Mouse (Mus musculus): ENCODE results near the gene Cinp. TPM values are rescaled to one million over a fixed set of nuclear protein-coding genes. Genes with fewer than 3 reads are reported as not detected.
A peak's percentile ranks its signal among the peaks of the same experiment; 100 is the strongest.

Cinp gene
- polyA plus RNA-seq, 1 experiment, result 71.9 TPM

DNA sequence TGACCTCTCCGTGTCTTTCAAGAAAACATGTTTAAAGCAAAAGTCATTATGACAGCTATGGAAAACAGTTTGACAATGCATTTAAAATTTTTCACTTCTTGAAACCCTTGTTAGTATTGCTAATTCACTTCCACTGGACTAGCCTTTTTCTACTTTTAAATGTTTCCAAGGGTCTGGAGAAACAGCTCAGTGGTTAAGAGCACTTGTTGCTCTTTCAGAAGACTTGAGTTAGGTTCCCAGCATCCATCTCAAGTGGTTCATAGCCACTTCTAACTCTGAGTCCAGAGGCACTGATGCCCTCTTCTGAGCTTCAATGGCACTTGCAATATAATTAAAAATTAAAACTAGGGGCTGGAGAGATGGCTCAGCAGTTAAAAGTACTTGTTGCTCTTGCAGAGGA is 2.9 kb upstream of the Cinp start:
- Histone ChIP-seq H3K79me2 (ENCODE audit: control insufficient read depth, insufficient read depth) (peaks cover 69% of the 10 kb centered on the region), H3ac (ENCODE audit: control insufficient read depth, insufficient read length, low read depth) (no peak overlapping the region)

GRCm38 (mm10) chr12:110888606-110889005 is 339 bp downstream of the Cinp start:
- Histone ChIP-seq H3K27me3 (ENCODE audit: control insufficient read depth, insufficient read depth, insufficient read length) (no peaks in the 10 kb centered on the region), H3K79me3 (ENCODE audit: low read depth) (peaks cover 45% of the 10 kb centered on the region), H3K36me3 (ENCODE audit: control insufficient read depth, insufficient read depth) (peaks cover 3% of the 10 kb centered on the region), H3ac (ENCODE audit: control insufficient read depth, insufficient read length, low read depth) (peak overlapping the region; percentile 99), H3K79me2 (ENCODE audit: control insufficient read depth, insufficient read depth) (peaks cover 87% of the 10 kb centered on the region), H3K4me3 (ENCODE audit: insufficient read depth, poor library complexity, severe bottlenecking) (peak overlapping the region; percentile 79)
- TF ChIP-seq FOSL1 (IDR thresholded peaks at IDR 0.05; ENCODE audit: insufficient read depth, low read length, poor library complexity, severe bottlenecking) (no peak), CEBPB (IDR thresholded peaks at IDR 0.05; ENCODE audit: low read depth) (no peak), MYOG (IDR thresholded peaks at IDR 0.05; ENCODE audit: control insufficient read depth, extremely low read depth, insufficient read length) (no peak)

More for the DNA sequence above, 2.9 kb upstream of the Cinp start:
- Histone ChIP-seq H3K36me3 (ENCODE audit: control insufficient read depth, insufficient read depth) (peaks cover 8% of the 10 kb centered on the region), H3K4me3 (ENCODE audit: insufficient read depth, poor library complexity, severe bottlenecking) (no peak overlapping the region), H3K27me3 (ENCODE audit: control insufficient read depth, insufficient read depth, insufficient read length) (no peaks in the 10 kb centered on the region), H3K79me3 (ENCODE audit: low read depth) (peaks cover 30% of the 10 kb centered on the region)
- TF ChIP-seq MYOD1 (IDR thresholded peaks at IDR 0.05; ENCODE audit: control insufficient read depth, insufficient read length, low read depth) (no peak), FOSL1 (IDR thresholded peaks at IDR 0.05; ENCODE audit: insufficient read depth, low read length, poor library complexity, severe bottlenecking) (no peak), USF1 (IDR thresholded peaks at IDR 0.05; ENCODE audit: low read depth) (no peak), MYOG (IDR thresholded peaks at IDR 0.05; ENCODE audit: control insufficient read depth, extremely low read depth, insufficient read length) (no peak), CEBPB (IDR thresholded peaks at IDR 0.05; ENCODE audit: low read depth) (no peak), CTCF (IDR thresholded peaks at IDR 0.05; ENCODE audit: control insufficient read depth, insufficient read depth, insufficient read length) (no peak), MAX (IDR thresholded peaks at IDR 0.05) (no peak)

DNA sequence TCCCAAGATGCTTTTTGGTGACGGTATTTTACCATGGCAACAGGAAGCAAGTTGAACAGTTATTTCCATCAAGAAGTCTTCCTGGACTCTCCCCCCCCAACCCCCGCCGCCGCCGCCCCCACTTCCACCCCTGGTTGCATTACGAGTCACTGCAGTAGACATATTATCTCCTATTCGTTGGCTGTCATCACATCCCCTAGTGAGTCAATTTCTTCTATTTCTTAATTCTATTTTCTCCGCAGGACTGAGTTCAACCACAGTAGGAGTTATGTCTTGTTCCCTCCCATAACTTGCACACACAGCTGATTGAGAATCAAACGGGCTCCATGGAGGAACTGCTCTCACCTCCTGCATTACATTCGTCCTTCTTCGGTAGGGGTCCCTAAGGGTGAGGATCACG is 839 bp downstream of the Cinp start:
- Histone ChIP-seq H3K79me2 (ENCODE audit: control insufficient read depth, insufficient read depth) (peaks cover 82% of the 10 kb centered on the region), H3ac (ENCODE audit: control insufficient read depth, insufficient read length, low read depth) (peak overlapping the region; percentile 99), H3K27me3 (ENCODE audit: control insufficient read depth, insufficient read depth, insufficient read length) (no peaks in the 10 kb centered on the region), H3K79me3 (ENCODE audit: low read depth) (peaks cover 45% of the 10 kb centered on the region), H3K4me3 (ENCODE audit: insufficient read depth, poor library complexity, severe bottlenecking) (peak overlapping the region; percentile 79), H3K36me3 (ENCODE audit: control insufficient read depth, insufficient read depth) (peaks cover 3% of the 10 kb centered on the region)
- TF ChIP-seq MAX (IDR thresholded peaks at IDR 0.05), result no peak
- TF ChIP-seq CEBPB (IDR thresholded peaks at IDR 0.05; ENCODE audit: low read depth), result no peak
- no peak for TF ChIP-seq FOSL1 (IDR thresholded peaks at IDR 0.05; ENCODE audit: insufficient read depth, low read length, poor library complexity, severe bottlenecking)
- TF ChIP-seq CTCF (IDR thresholded peaks at IDR 0.05; ENCODE audit: control insufficient read depth, insufficient read depth, insufficient read length), result no peak
- no peak for TF ChIP-seq MYOG (IDR thresholded peaks at IDR 0.05; ENCODE audit: control insufficient read depth, extremely low read depth, insufficient read length)
- no peak for TF ChIP-seq USF1 (IDR thresholded peaks at IDR 0.05; ENCODE audit: low read depth)
- TF ChIP-seq MYOD1 (IDR thresholded peaks at IDR 0.05; ENCODE audit: control insufficient read depth, insufficient read length, low read depth), result no peak

DNA sequence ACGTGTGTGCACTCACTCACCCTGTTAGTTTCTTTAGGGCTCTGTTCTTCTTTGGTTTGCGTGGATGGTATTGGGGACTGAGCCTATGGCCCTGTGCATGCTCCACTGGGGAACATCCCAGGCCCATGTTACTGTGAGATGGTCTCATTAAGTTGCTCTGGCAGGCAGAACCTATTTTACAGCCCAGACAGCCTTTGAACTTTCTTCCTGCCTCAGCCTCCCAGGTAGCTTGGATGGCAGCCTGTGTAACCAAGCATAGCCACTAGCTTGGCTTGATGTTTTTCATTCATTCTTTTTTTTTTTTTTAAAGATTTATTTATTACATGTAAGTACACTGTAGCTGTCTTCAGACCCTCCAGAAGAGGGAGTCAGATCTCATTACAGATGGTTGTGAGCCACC is 3.7 kb downstream of the Cinp start:
- Histone ChIP-seq H3K79me2 (ENCODE audit: control insufficient read depth, insufficient read depth) (peaks cover 54% of the 10 kb centered on the region), H3ac (ENCODE audit: control insufficient read depth, insufficient read length, low read depth) (no peak overlapping the region), H3K4me3 (ENCODE audit: insufficient read depth, poor library complexity, severe bottlenecking) (no peak overlapping the region), H3K36me3 (ENCODE audit: control insufficient read depth, insufficient read depth) (peaks cover 15% of the 10 kb centered on the region), H3K27me3 (ENCODE audit: control insufficient read depth, insufficient read depth, insufficient read length) (no peaks in the 10 kb centered on the region), H3K79me3 (ENCODE audit: low read depth) (peaks cover 38% of the 10 kb centered on the region)
- no peak for TF ChIP-seq MAX (IDR thresholded peaks at IDR 0.05)
- no peak for TF ChIP-seq CTCF (IDR thresholded peaks at IDR 0.05; ENCODE audit: control insufficient read depth, insufficient read depth, insufficient read length)
- no peak for TF ChIP-seq CEBPB (IDR thresholded peaks at IDR 0.05; ENCODE audit: low read depth)

DNA sequence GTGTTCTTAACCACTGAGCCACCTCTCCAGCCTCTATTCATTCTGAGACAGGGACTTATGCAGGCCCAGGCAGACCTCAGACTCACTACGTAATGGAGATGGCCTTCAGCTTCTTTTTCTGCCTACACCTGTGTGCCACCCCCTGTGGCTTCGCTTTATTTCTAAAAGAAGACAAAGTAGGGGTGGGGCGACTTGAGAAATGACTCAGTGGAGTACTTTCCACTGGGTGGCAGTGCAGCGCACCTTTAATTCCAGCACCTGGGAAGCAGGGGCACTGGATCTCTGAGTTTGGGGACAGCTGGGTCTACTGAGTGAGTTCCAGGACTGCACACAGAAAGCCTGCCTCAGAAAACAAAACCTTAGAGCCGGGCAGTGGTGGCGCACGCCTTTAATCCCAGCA is 6.7 kb downstream of the Cinp start:
- TF ChIP-seq MYOG (IDR thresholded peaks at IDR 0.05; ENCODE audit: control insufficient read depth, extremely low read depth, insufficient read length) (no peak), CTCF (IDR thresholded peaks at IDR 0.05; ENCODE audit: control insufficient read depth, insufficient read depth, insufficient read length) (no peak)
- peaks cover 40% of the 10 kb centered on the region for H3K36me3 ChIP-seq (ENCODE audit: control insufficient read depth, insufficient read depth)
- peaks cover 21% of the 10 kb centered on the region for H3K79me3 ChIP-seq (ENCODE audit: low read depth)
- no peak overlapping the region for H3K4me3 ChIP-seq (ENCODE audit: insufficient read depth, poor library complexity, severe bottlenecking)
- no peaks in the 10 kb centered on the region for H3K27me3 ChIP-seq (ENCODE audit: control insufficient read depth, insufficient read depth, insufficient read length)
- H3K79me2 ChIP-seq (ENCODE audit: control insufficient read depth, insufficient read depth), result peaks cover 30% of the 10 kb centered on the region
- H3ac ChIP-seq (ENCODE audit: control insufficient read depth, insufficient read length, low read depth), result no peak overlapping the region

GRCm38 (mm10) chr12:110875351-110875750 is 13.6 kb downstream of the Cinp start:
- Histone ChIP-seq H3ac (ENCODE audit: control insufficient read depth, insufficient read length, low read depth) (no peak overlapping the region), H3K27me3 (ENCODE audit: control insufficient read depth, insufficient read depth, insufficient read length) (no peaks in the 10 kb centered on the region), H3K4me3 (ENCODE audit: insufficient read depth, poor library complexity, severe bottlenecking) (no peak overlapping the region), H3K79me3 (ENCODE audit: low read depth) (no peaks in the 10 kb centered on the region), H3K36me3 (ENCODE audit: control insufficient read depth, insufficient read depth) (peaks cover 77% of the 10 kb centered on the region), H3K79me2 (ENCODE audit: control insufficient read depth, insufficient read depth) (no peaks in the 10 kb centered on the region)
- TF ChIP-seq MAX (IDR thresholded peaks at IDR 0.05) (no peak), MYOD1 (IDR thresholded peaks at IDR 0.05; ENCODE audit: control insufficient read depth, insufficient read length, low read depth) (no peak), FOSL1 (IDR thresholded peaks at IDR 0.05; ENCODE audit: insufficient read depth, low read length, poor library complexity, severe bottlenecking) (no peak), USF1 (IDR thresholded peaks at IDR 0.05; ENCODE audit: low read depth) (no peak), MYOG (IDR thresholded peaks at IDR 0.05; ENCODE audit: control insufficient read depth, extremely low read depth, insufficient read length) (no peak), CEBPB (IDR thresholded peaks at IDR 0.05; ENCODE audit: low read depth) (no peak), CTCF (IDR thresholded peaks at IDR 0.05; ENCODE audit: control insufficient read depth, insufficient read depth, insufficient read length) (no peak)
